8 mouse cellular contexts compared by ENCODE assay signal in genomic region chr5:88630883-88631282, GRCm38 (mm10). TPM values are rescaled to one million over a fixed set of nuclear protein-coding genes. Genes with fewer than 3 reads are reported as not detected.
A peak's percentile ranks its signal among the peaks of the same experiment; 100 is the strongest.
DNase-seq lines count a peak whose midpoint lies in the region; ATAC-seq lines count a peak whose summit lies in the region.

No protein-coding gene starts in this region.

- H3K9ac ChIP-seq in midbrain, embryonic 11.5 days (ENCODE audit: low read length): no peak overlapping the region
- no peak overlapping the region for H3K9ac ChIP-seq in midbrain, embryonic 14.5 days (replicated peaks; ENCODE audit: low read length)
- no peak overlapping the region for H3K9ac ChIP-seq in forebrain, embryonic 14.5 days (ENCODE audit: low read length)

- no peak overlapping the region for H3K27ac ChIP-seq in midbrain, embryonic 11.5 days (ENCODE audit: low read depth, low read length)
- no peak overlapping the region for H3K27ac ChIP-seq in midbrain, embryonic 14.5 days (replicated peaks; ENCODE audit: low read depth, low read length)
- H3K27ac ChIP-seq in macrophage: peak overlapping the region; percentile 99
- no peak overlapping the region for H3K27ac ChIP-seq in forebrain, embryonic 14.5 days (ENCODE audit: low read depth, low read length)

- no peak for DNase-seq in midbrain, embryonic 11.5 days (ENCODE audit: low spot score, missing footprints)
- DNase-seq in midbrain, embryonic 14.5 days: no peak
- peak; percentile 44 to 48 for DNase-seq in adrenal gland, adult 18-20 months (ENCODE audit: low spot score in 2 of 2)
- peak; percentile 25 to 35 for DNase-seq in heart, postnatal 10 days
- no peak for DNase-seq in embryo, embryonic 10.5 days (ENCODE audit: low spot score)
- no peak for DNase-seq in thymus, postnatal 10 days (ENCODE audit: low spot score in 2 of 2)
- DNase-seq in forebrain, embryonic 14.5 days (ENCODE audit: low spot score): no peak

- peaks cover 9% of the 10 kb centered on the region for H3K36me3 ChIP-seq in midbrain, embryonic 11.5 days (ENCODE audit: control insufficient read depth, insufficient read depth, low read length)
- H3K36me3 ChIP-seq in midbrain, embryonic 14.5 days (ENCODE audit: control insufficient read depth, insufficient read depth, low read length): peaks cover 93% of the 10 kb centered on the region
- peaks cover 52% of the 10 kb centered on the region for H3K36me3 ChIP-seq in macrophage (ENCODE audit: inconsistent target)
- H3K36me3 ChIP-seq in forebrain, embryonic 14.5 days (ENCODE audit: control insufficient read depth, insufficient read depth, low read length): peaks cover 85% of the 10 kb centered on the region

- WGBS in midbrain, embryonic 11.5 days: 55% methylated on average over 3 of the region's 3 CpGs
- WGBS in midbrain, embryonic 14.5 days: 60% methylated on average over 3 of the region's 3 CpGs
- 0% methylated on average over 3 of the region's 3 CpGs for WGBS in macrophage (ENCODE audit: missing documents)
- 69% methylated on average over 3 of the region's 3 CpGs for WGBS in forebrain, embryonic 14.5 days

- no peak overlapping the region for H3K4me2 ChIP-seq in midbrain, embryonic 11.5 days
- H3K4me2 ChIP-seq in midbrain, embryonic 14.5 days (ENCODE audit: low read length): no peak overlapping the region
- no peak overlapping the region for H3K4me2 ChIP-seq in forebrain, embryonic 14.5 days (ENCODE audit: low read length)

- H3K27me3 ChIP-seq in midbrain, embryonic 11.5 days (ENCODE audit: control insufficient read depth, insufficient read depth, low read length): no peaks in the 10 kb centered on the region
- H3K27me3 ChIP-seq in midbrain, embryonic 14.5 days (ENCODE audit: control insufficient read depth, insufficient read depth, low read length): no peaks in the 10 kb centered on the region
- H3K27me3 ChIP-seq in forebrain, embryonic 14.5 days (replicated peaks; ENCODE audit: control insufficient read depth, insufficient read depth, low read length): no peaks in the 10 kb centered on the region

- no peak overlapping the region for H3K4me3 ChIP-seq in midbrain, embryonic 11.5 days (ENCODE audit: low read depth, low read length)
- no peak overlapping the region for H3K4me3 ChIP-seq in midbrain, embryonic 14.5 days (replicated peaks; ENCODE audit: low read depth, low read length)
- no peak overlapping the region for H3K4me3 ChIP-seq in macrophage (ENCODE audit: inconsistent target)
- H3K4me3 ChIP-seq in forebrain, embryonic 14.5 days (ENCODE audit: low read depth, low read length): no peak overlapping the region

- 0 out of 2 replicates have a peak, but pooled peaks have one; percentile 23 for ATAC-seq in midbrain, embryonic 11.5 days (ENCODE audit: low FRiP score)
- ATAC-seq in midbrain, embryonic 14.5 days (ENCODE audit: low FRiP score, low TSS enrichment): no peak
- ATAC-seq in forebrain, embryonic 14.5 days: no peak

- H3K4me1 ChIP-seq in midbrain, embryonic 11.5 days (ENCODE audit: control insufficient read depth, insufficient read depth, low read length): no peaks in the 10 kb centered on the region
- H3K4me1 ChIP-seq in midbrain, embryonic 14.5 days (ENCODE audit: control insufficient read depth, insufficient read depth, low read length): no peaks in the 10 kb centered on the region
- no peaks in the 10 kb centered on the region for H3K4me1 ChIP-seq in forebrain, embryonic 14.5 days (ENCODE audit: control insufficient read depth, insufficient read depth, low read length)

- intact Hi-C loops in heart, postnatal 10 days (cut with DNase I): no loop called here

- H3K9me3 ChIP-seq in midbrain, embryonic 11.5 days (ENCODE audit: control insufficient read depth, low read length): no peaks in the 10 kb centered on the region
- no peaks in the 10 kb centered on the region for H3K9me3 ChIP-seq in midbrain, embryonic 14.5 days (ENCODE audit: control insufficient read depth, low read length)
- no peaks in the 10 kb centered on the region for H3K9me3 ChIP-seq in forebrain, embryonic 14.5 days (replicated peaks; ENCODE audit: control insufficient read depth, low read length)

- H3K79me2 ChIP-seq in macrophage (ENCODE audit: inconsistent target): no peaks in the 10 kb centered on the region; the same call in 1 of the 2 replicates

RNA-seq across cellular contexts. Expression of gene Grsf1, which starts 45.1 kb away (rescaled TPM):
- polyA plus RNA-seq in midbrain, embryonic 11.5 days (2014; fragmentation: Nextera tagmentation; extraction: Ambion mirVana): 102 and 109 TPM in 2 replicates
- polyA plus RNA-seq in midbrain, embryonic 14.5 days (2014; fragmentation: Nextera tagmentation; extraction: Ambion mirVana): 63.6 and 82.7 TPM in 2 replicates
- 100 to 1,000 TPM; 120 to 143 TPM for total RNA-seq in adrenal gland, adult 18-20 months (2021)
- 100 to 1,000 TPM; 197 to 201 TPM for total RNA-seq in heart, postnatal 10 days (2021)
- 10 to 100 TPM in 24 of 26 experiments, 1 to 10 TPM in 2; 4.9 to 38.6 (median 23.7) TPM for total RNA-seq in macrophage (2018; cell fraction: chromatin; rRNA removed)
- total RNA-seq in macrophage (2018; cell fraction: cytosol; rRNA removed): 10 to 100 TPM; 36.7 to 63.9 (median 51.1) TPM
- total RNA-seq in macrophage (2018; cell fraction: nucleus; rRNA removed): 10 to 100 TPM; 16.1 to 42.0 (median 22.8) TPM
- polyA plus RNA-seq in macrophage (2018): 46.1 to 114 TPM (median 64.2 TPM) in 3 replicates
- polyA plus RNA-seq in forebrain, embryonic 14.5 days (2014; fragmentation: Nextera tagmentation; extraction: Ambion mirVana): 74.5 and 79.5 TPM in 2 replicates

Comparison
In these comparisons a context has a peak if more than half of its experiments do, and no peak if none do; other contexts are left out.
1. DNase-seq: peak in adrenal gland, adult 18-20 months (2 of 2) and heart, postnatal 10 days (2 of 2); none in midbrain, embryonic 11.5 days (single experiment), midbrain, embryonic 14.5 days (single experiment), embryo, embryonic 10.5 days (single experiment), thymus, postnatal 10 days (0 of 2) and forebrain, embryonic 14.5 days (single experiment).